Mouse (Mus musculus): ENCODE measurements around the gene Gpr162.

DNA sequence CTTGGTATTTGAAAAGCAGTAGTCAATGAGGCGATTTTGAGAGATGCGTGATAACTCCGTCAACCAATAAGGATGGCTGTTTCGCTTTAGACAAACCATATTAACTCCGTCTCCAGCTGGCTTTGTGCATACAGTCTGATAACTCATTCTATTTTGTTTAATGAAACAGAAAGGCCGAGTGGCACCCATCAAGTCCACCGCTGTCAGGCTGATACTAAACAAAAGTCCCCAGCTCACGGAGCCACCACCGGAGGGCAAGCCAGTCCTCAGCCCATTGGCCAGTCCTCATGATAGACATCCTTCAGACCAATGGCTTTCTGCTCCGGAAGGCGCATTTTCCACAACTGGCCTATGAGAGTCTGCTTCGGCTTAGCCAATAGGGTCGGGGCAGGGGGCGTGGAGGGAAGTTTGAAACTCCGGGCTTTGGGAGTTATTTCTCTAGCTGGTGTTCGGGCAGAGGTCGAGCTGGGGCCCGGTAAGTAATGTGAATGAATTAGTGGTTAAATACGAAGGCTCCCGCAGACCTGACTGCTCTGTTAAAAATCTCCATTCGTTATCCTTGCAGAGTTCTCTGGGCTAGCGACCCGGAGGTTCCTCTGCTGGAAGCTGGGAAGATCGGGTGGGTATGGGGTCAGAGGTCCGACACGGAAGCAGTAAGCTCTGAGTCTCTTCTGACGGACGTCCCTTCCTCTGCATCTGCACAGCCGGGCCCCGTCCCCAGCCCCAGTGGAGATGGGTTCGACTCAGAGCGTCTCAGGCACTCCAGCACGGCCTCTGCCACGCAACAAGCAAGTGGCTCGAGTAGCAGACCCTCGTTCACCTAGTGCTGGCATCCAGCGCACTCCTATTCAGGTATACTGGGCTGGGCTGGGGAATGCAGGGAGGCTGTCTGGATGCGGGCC lies 33.7 kb downstream of the Gpr162 start:
- TF ChIP-seq CTCF (IDR thresholded peaks at IDR 0.05; ENCODE audit: borderline replicate concordance, extremely low read depth, insufficient read depth, insufficient read length) (peak; percentile 2; the same call in 1 of the 2 replicates), POLR2A (IDR thresholded peaks at IDR 0.05; ENCODE audit: borderline replicate concordance, extremely low read depth, insufficient read depth, insufficient read length, poor library complexity, severe bottlenecking) (no peak)
